Mouse (Mus musculus): ENCODE measurements around the gene Cgrrf1. TPM values are rescaled to one million over a fixed set of nuclear protein-coding genes. Genes with fewer than 3 reads are reported as not detected.
A peak's percentile ranks its signal among the peaks of the same experiment; 100 is the strongest.

The Cgrrf1 gene
- 29.5 and 35.2 TPM in 2 replicates for polyA plus RNA-seq (2014; fragmentation: Nextera tagmentation; extraction: Ambion mirVana)

GRCm38 (mm10) chr14:46831837-46832333 is at the start of gene Cgrrf1:
Gene Cgrrf1, plus strand, starts transcription at chr14:46832125.
- peak; percentile 99 for ATAC-seq (ENCODE audit: insufficient number of reproducible peaks, low FRiP score, low TSS enrichment, low read depth)
- peak within 1 kb of the TSS; percentile 69 for H3K4me2 ChIP-seq (ENCODE audit: low read depth, severe bottlenecking)
- H3K27ac ChIP-seq (replicated peaks; ENCODE audit: low read depth, low read length) = no peak within 1 kb of the TSS; the same call in 1 of the 2 replicates
- peak; percentile 97 for DNase-seq (ENCODE audit: low spot score)
- H3K36me3 ChIP-seq (ENCODE audit: control insufficient read depth, insufficient read depth, low read length) = no peaks in the 10 kb centered on the region
- peak within 1 kb of the TSS; percentile 82 for H3K9ac ChIP-seq (ENCODE audit: low read length)
- WGBS = under 1% methylated on average over 32 of the region's 32 CpGs
- no peaks in the 10 kb centered on the region for H3K9me3 ChIP-seq (ENCODE audit: control insufficient read depth, low read length)
- H3K27me3 ChIP-seq (ENCODE audit: control insufficient read depth, insufficient read depth, low read length) = no peaks in the 10 kb centered on the region
- H3K4me1 ChIP-seq (ENCODE audit: control insufficient read depth, insufficient read depth, low read length) = no peaks in the 10 kb centered on the region; the same call in 1 of the 2 replicates
- H3K4me3 ChIP-seq (ENCODE audit: low read depth, low read length) = peak within 1 kb of the TSS; percentile 78

DNA sequence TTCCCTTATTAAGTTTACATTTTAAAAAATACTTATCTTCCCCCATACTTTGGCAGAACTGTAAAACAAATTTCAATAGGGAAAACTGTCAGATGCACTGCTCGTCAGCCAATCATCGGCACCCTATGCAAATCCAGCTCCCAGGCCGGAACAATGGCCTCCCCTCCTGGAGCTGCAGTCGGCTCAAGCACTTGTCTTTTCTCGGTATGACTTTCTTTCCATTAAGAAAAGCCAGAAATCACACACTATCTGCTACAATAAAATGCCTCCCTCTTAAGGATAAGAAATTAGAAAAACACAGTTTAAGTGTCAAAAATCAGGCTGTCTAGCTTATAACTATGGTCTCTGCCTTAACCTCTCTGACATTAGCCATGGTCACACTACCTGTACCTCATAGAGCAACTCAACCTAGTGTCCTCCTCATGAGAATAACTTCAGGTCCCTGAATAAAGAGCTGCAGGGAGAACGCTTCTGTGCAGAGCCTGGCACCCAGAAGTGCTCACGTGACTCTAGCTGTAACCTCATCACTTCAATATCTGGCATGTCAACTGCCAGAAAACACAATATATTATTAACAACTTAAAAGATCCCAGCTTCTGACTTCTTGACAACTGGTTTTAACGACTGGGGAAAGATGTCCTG is 49.6 kb upstream of the Cgrrf1 start:
- H3K4me3 ChIP-seq (ENCODE audit: low read depth, low read length) = no peak overlapping the region
- 91% methylated on average over 8 of the region's 8 CpGs for WGBS
- H3K9me3 ChIP-seq (ENCODE audit: control insufficient read depth, low read length) = peaks cover 2% of the 10 kb centered on the region; the same call in 1 of the 2 replicates
- H3K4me2 ChIP-seq (ENCODE audit: low read depth, severe bottlenecking) = no peak overlapping the region
- H3K36me3 ChIP-seq (ENCODE audit: control insufficient read depth, insufficient read depth, low read length) = peaks cover 31% of the 10 kb centered on the region
- H3K4me1 ChIP-seq (ENCODE audit: control insufficient read depth, insufficient read depth, low read length) = peaks cover 6% of the 10 kb centered on the region
- H3K9ac ChIP-seq (ENCODE audit: low read length) = no peak overlapping the region
- DNase-seq (ENCODE audit: low spot score) = no peak
- no peak overlapping the region for H3K27ac ChIP-seq (replicated peaks; ENCODE audit: low read depth, low read length)
- no peaks in the 10 kb centered on the region for H3K27me3 ChIP-seq (ENCODE audit: control insufficient read depth, insufficient read depth, low read length)
- no peak for ATAC-seq (ENCODE audit: insufficient number of reproducible peaks, low FRiP score, low TSS enrichment, low read depth)

DNA sequence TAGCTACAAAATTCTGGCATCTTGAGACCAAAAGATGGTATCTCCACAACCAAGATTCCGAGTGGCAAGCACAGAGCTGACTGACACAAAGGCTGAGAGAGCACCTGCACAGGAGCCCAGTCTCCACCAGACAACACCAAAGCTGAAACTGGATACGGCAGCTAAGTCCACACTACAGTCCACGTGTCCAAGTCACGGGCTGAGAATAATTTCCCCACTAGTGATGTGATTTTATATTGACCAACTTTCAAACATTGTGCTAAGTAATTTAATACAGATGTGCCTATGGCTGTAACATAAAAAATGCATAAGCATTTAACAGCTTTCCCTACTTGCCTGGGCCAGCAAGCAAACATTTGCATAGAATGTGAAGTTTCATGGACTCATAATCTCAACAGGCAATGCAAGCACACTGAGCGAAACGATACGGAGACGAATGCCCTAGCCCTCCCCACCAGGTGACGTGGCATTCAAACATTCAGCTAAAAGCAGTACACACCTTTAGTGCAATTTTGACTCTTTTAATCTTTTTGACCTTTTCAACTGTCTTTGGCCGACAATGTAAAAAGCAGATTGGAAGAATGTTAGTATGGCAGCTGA is 48.5 kb upstream of the Cgrrf1 start:
- ATAC-seq (ENCODE audit: insufficient number of reproducible peaks, low FRiP score, low TSS enrichment, low read depth) (no peak), DNase-seq (ENCODE audit: low spot score) (no peak)
- peaks cover 6% of the 10 kb centered on the region for H3K4me1 ChIP-seq (ENCODE audit: control insufficient read depth, insufficient read depth, low read length)
- H3K36me3 ChIP-seq (ENCODE audit: control insufficient read depth, insufficient read depth, low read length) = peaks cover 23% of the 10 kb centered on the region
- no peaks in the 10 kb centered on the region for H3K27me3 ChIP-seq (ENCODE audit: control insufficient read depth, insufficient read depth, low read length)
- no peak overlapping the region for H3K9ac ChIP-seq (ENCODE audit: low read length)
- peaks cover 2% of the 10 kb centered on the region; the same call in 1 of the 2 replicates for H3K9me3 ChIP-seq (ENCODE audit: control insufficient read depth, low read length)
- no peak overlapping the region for H3K4me3 ChIP-seq (ENCODE audit: low read depth, low read length)
- H3K27ac ChIP-seq (replicated peaks; ENCODE audit: low read depth, low read length) = no peak overlapping the region
- H3K4me2 ChIP-seq (ENCODE audit: low read depth, severe bottlenecking) = no peak overlapping the region
- 88% methylated on average over 10 of the region's 10 CpGs for WGBS

DNA sequence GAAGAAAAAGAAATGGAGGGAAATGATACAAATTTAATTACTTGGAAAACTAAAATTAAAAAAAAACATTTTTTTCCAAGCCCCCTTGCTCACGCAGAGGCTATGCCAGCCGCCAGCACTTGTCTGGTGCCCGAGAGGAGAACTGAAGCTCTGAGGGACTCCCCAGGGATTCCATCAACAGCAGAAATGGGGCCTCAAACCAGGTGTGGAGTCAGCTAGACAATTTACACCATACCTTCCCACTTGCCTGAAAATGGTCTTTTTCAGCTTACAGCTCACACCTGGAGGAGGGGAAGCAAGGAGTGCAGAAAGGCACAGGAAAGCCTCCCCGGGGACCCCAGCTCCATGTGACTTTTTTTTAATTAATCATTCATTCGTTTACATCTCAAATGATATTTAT is 46.7 kb upstream of the Cgrrf1 start:
- no peak overlapping the region for H3K9ac ChIP-seq (ENCODE audit: low read length)
- ATAC-seq (ENCODE audit: insufficient number of reproducible peaks, low FRiP score, low TSS enrichment, low read depth) = no peak

GRCm38 (mm10) chr14:46787454-46787786 is 44.5 kb upstream of the Cgrrf1 start:
- ATAC-seq (ENCODE audit: insufficient number of reproducible peaks, low FRiP score, low TSS enrichment, low read depth) (no peak), DNase-seq (ENCODE audit: low spot score) (no peak)
- Histone ChIP-seq H3K9me3 (ENCODE audit: control insufficient read depth, low read length) (no peaks in the 10 kb centered on the region), H3K4me1 (ENCODE audit: control insufficient read depth, insufficient read depth, low read length) (peaks cover 6% of the 10 kb centered on the region), H3K27ac (replicated peaks; ENCODE audit: low read depth, low read length) (no peak overlapping the region; the same call in 1 of the 2 replicates), H3K27me3 (ENCODE audit: control insufficient read depth, insufficient read depth, low read length) (no peaks in the 10 kb centered on the region), H3K4me2 (ENCODE audit: low read depth, severe bottlenecking) (peak overlapping the region; percentile 51), H3K4me3 (ENCODE audit: low read depth, low read length) (peak overlapping the region; percentile 76), H3K36me3 (ENCODE audit: control insufficient read depth, insufficient read depth, low read length) (no peaks in the 10 kb centered on the region; the same call in 1 of the 2 replicates), H3K9ac (ENCODE audit: low read length) (peak overlapping the region; percentile 97)
- WGBS = under 1% methylated on average over 11 of the region's 11 CpGs

More for the DNA sequence above, 46.7 kb upstream of the Cgrrf1 start:
- Histone ChIP-seq H3K4me3 (ENCODE audit: low read depth, low read length) (no peak overlapping the region), H3K9me3 (ENCODE audit: control insufficient read depth, low read length) (no peaks in the 10 kb centered on the region), H3K27ac (replicated peaks; ENCODE audit: low read depth, low read length) (no peak overlapping the region), H3K27me3 (ENCODE audit: control insufficient read depth, insufficient read depth, low read length) (no peaks in the 10 kb centered on the region), H3K4me1 (ENCODE audit: control insufficient read depth, insufficient read depth, low read length) (peaks cover 6% of the 10 kb centered on the region), H3K4me2 (ENCODE audit: low read depth, severe bottlenecking) (no peak overlapping the region), H3K36me3 (ENCODE audit: control insufficient read depth, insufficient read depth, low read length) (peaks cover 6% of the 10 kb centered on the region; the same call in 1 of the 2 replicates)
- no peak for DNase-seq (ENCODE audit: low spot score)
- 87% methylated on average over 5 of the region's 5 CpGs for WGBS

DNA sequence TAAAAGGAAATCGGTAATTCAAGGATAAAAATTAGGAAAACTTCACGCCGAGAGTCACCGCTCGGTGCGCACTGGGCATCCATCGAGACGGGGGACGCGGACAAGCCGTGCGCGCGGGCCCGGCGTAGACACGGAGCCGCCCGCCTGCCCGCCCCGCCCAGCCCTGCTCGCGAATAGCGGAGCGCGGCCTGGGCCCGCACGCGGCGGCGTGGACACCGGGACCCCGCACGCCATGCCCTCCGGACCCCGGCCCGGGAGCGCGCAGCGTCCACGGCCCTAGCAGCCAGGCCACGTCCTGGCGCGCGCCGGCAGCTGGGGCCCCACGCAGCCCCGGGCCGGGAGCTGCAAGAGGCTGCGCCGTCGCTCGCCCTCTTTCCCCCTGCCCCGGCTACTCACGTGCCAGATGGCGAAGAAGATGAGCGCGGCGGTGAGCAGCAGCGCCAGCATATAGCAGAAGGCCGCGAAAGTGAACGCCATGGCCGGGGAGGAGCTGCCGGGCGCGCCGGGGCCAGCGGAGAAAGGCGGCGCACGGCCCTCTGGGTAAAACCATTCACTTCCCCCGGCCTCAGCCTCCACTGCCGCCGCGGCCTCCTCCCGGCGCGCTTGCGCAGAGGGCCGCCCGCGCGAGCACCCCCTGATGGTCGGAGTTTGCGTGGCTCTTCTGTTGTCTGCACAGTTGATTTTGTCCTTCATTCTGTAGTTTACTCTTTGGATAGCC is 44.0 kb upstream of the Cgrrf1 start, which contains the start of gene Cnih1:
Cnih1 (minus strand) TSS at position 625 of the 718 bp plus-strand sequence.
- peaks cover 6% of the 10 kb centered on the region for H3K4me1 ChIP-seq (ENCODE audit: control insufficient read depth, insufficient read depth, low read length)
- ATAC-seq (ENCODE audit: insufficient number of reproducible peaks, low FRiP score, low TSS enrichment, low read depth) (peak; percentile 92), DNase-seq (ENCODE audit: low spot score) (peak; percentile 94)
- H3K27me3 ChIP-seq (ENCODE audit: control insufficient read depth, insufficient read depth, low read length) = no peaks in the 10 kb centered on the region
- H3K27ac ChIP-seq (replicated peaks; ENCODE audit: low read depth, low read length) = peak within 1 kb of the TSS; percentile 94
- H3K4me3 ChIP-seq (ENCODE audit: low read depth, low read length) = peak within 1 kb of the TSS; percentile 76
- H3K36me3 ChIP-seq (ENCODE audit: control insufficient read depth, insufficient read depth, low read length) = no peaks in the 10 kb centered on the region; the same call in 1 of the 2 replicates
- H3K4me2 ChIP-seq (ENCODE audit: low read depth, severe bottlenecking) = peak within 1 kb of the TSS; percentile 51
- no peaks in the 10 kb centered on the region for H3K9me3 ChIP-seq (ENCODE audit: control insufficient read depth, low read length)
- WGBS = under 1% methylated on average over 85 of the region's 86 CpGs
- peak within 1 kb of the TSS; percentile 97 for H3K9ac ChIP-seq (ENCODE audit: low read length)

DNA sequence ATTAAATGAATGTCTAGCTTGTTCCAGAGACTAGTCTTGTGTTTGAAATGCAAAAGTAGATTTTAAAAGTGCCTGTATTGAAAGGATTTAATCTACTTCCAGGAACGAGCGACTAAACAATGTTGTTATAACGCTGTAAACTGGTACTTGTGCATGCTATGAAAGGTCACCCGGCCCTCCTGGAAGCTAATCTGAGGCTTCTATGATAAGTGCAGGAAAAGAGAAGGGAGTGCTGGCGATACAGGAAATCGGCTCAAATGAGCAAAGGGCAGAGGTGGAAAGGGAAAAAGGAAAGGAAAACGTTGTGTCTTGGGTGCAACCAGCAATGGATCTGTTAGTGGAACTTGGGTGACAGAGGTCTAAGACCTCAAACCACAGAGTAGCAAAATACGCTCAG is 43.4 kb upstream of the Cgrrf1 start:
- ATAC-seq (ENCODE audit: insufficient number of reproducible peaks, low FRiP score, low TSS enrichment, low read depth) (no peak), DNase-seq (ENCODE audit: low spot score) (no peak)
- peak overlapping the region; percentile 76 for H3K4me3 ChIP-seq (ENCODE audit: low read depth, low read length)
- H3K9ac ChIP-seq (ENCODE audit: low read length) = no peak overlapping the region; the same call in 1 of the 2 replicates
- H3K36me3 ChIP-seq (ENCODE audit: control insufficient read depth, insufficient read depth, low read length) = no peaks in the 10 kb centered on the region; the same call in 1 of the 2 replicates
- H3K9me3 ChIP-seq (ENCODE audit: control insufficient read depth, low read length) = no peaks in the 10 kb centered on the region
- no peak overlapping the region for H3K4me2 ChIP-seq (ENCODE audit: low read depth, severe bottlenecking)
- H3K4me1 ChIP-seq (ENCODE audit: control insufficient read depth, insufficient read depth, low read length) = peaks cover 6% of the 10 kb centered on the region
- H3K27me3 ChIP-seq (ENCODE audit: control insufficient read depth, insufficient read depth, low read length) = no peaks in the 10 kb centered on the region
- 32% methylated on average over 8 of the region's 8 CpGs for WGBS
- peak overlapping the region; percentile 10 for H3K27ac ChIP-seq (replicated peaks; ENCODE audit: low read depth, low read length)

GRCm38 (mm10) chr14:46790303-46790702 is 41.6 kb upstream of the Cgrrf1 start:
- H3K4me2 ChIP-seq (ENCODE audit: low read depth, severe bottlenecking) = no peak overlapping the region
- no peak for ATAC-seq (ENCODE audit: insufficient number of reproducible peaks, low FRiP score, low TSS enrichment, low read depth)
- 73% methylated on average over 4 of the region's 4 CpGs for WGBS
- H3K36me3 ChIP-seq (ENCODE audit: control insufficient read depth, insufficient read depth, low read length) = no peaks in the 10 kb centered on the region
- no peak for DNase-seq (ENCODE audit: low spot score)
- H3K9me3 ChIP-seq (ENCODE audit: control insufficient read depth, low read length) = no peaks in the 10 kb centered on the region
- no peak overlapping the region for H3K27ac ChIP-seq (replicated peaks; ENCODE audit: low read depth, low read length)
- H3K4me1 ChIP-seq (ENCODE audit: control insufficient read depth, insufficient read depth, low read length) = peaks cover 6% of the 10 kb centered on the region
- H3K27me3 ChIP-seq (ENCODE audit: control insufficient read depth, insufficient read depth, low read length) = no peaks in the 10 kb centered on the region
- no peak overlapping the region for H3K4me3 ChIP-seq (ENCODE audit: low read depth, low read length)
- no peak overlapping the region for H3K9ac ChIP-seq (ENCODE audit: low read length)
